Mouse (Mus musculus) common myeloid progenitor, adult 5-6 weeks (primary cell): Measurements from ENCODE around the gene Hal. TPM values are rescaled to one million over a fixed set of nuclear protein-coding genes. Genes with fewer than 3 reads are reported as not detected.

Experiments
- ATAC-seq: replicated peaks from 2 replicates; pipeline ENCODE4 v1.8.0; 2016; ENCODE audit warnings: low read depth, mild to moderate bottlenecking, moderate TSS enrichment, inconsistent platforms; ENCODE audit not compliant: poor library complexity, severe bottlenecking
- total RNA-seq: library from RNA; stranded (forward); fragments of 200-1000, 187-1606 nt; gene quantifications from 2 replicates; pipeline ENCODE4 v1.2.3, GENCODE M21; 2017

Gene Hal
- 0.29 and 1.1 TPM in 2 replicates for total RNA-seq

GRCm38 (mm10) chr10:93488066-93488827, at the start of gene Hal:
Gene Hal (plus strand): TSS chr10:93488768.
- peak; percentile 64 for ATAC-seq

- ATAC-seq: no peak
Measured at GRCm38 (mm10) chr10:93441501-93441900, 47.1 kb upstream of the Hal start.

- ATAC-seq: peak; percentile 14; the same call in 1 of the 2 replicates
Measured at GRCm38 (mm10) chr10:93442183-93442582, 46.4 kb upstream of the Hal start.

GRCm38 (mm10) chr10:93444407-93444806, 44.2 kb upstream of the Hal start:
- peak; percentile 86 for ATAC-seq

- ATAC-seq: no peak
Measured at GRCm38 (mm10) chr10:93447398-93447797, 41.2 kb upstream of the Hal start.

GRCm38 (mm10) chr10:93454652-93455014, 33.9 kb upstream of the Hal start:
- no peak for ATAC-seq

GRCm38 (mm10) chr10:93460106-93460505, 28.5 kb upstream of the Hal start:
- no peak for ATAC-seq

- ATAC-seq: no peak
Measured at GRCm38 (mm10) chr10:93462692-93463382, 25.7 kb upstream of the Hal start.

GRCm38 (mm10) chr10:93463611-93464010, 25.0 kb upstream of the Hal start:
- ATAC-seq: no peak

GRCm38 (mm10) chr10:93467259-93467658, 21.3 kb upstream of the Hal start:
- ATAC-seq: no peak

GRCm38 (mm10) chr10:93467791-93468190, 20.8 kb upstream of the Hal start:
- no peak for ATAC-seq

- peak; percentile 96 for ATAC-seq
Measured at GRCm38 (mm10) chr10:93471415-93471814, 17.2 kb upstream of the Hal start.

- ATAC-seq: no peak
Measured at GRCm38 (mm10) chr10:93484511-93484910, 4.1 kb upstream of the Hal start.

- peak; percentile 36 for ATAC-seq
Measured at GRCm38 (mm10) chr10:93485055-93485691, 3.4 kb upstream of the Hal start.

GRCm38 (mm10) chr10:93486622-93487021, 1.9 kb upstream of the Hal start:
- ATAC-seq: peak; percentile 42; the same call in 1 of the 2 replicates

- no peak for ATAC-seq
Measured at GRCm38 (mm10) chr10:93488828-93489226, 259 bp downstream of the Hal start.

- ATAC-seq: no peak
Measured at GRCm38 (mm10) chr10:93490451-93490850, 1.9 kb downstream of the Hal start.

GRCm38 (mm10) chr10:93500864-93501263, 12.3 kb downstream of the Hal start:
- peak; percentile 45; the same call in 1 of the 2 replicates for ATAC-seq

GRCm38 (mm10) chr10:93501346-93501745, 12.8 kb downstream of the Hal start:
- ATAC-seq: no peak

- ATAC-seq: no peak
Measured at GRCm38 (mm10) chr10:93508383-93508970, 19.9 kb downstream of the Hal start.
